Mouse (Mus musculus) adrenal gland, postnatal 36 days (tissue): ENCODE measurements around the gene Ninj1. TPM values are rescaled to one million over a fixed set of nuclear protein-coding genes. Genes with fewer than 3 reads are reported as not detected.

Experiments used
- DNase-seq, 2 experiments: peaks; one replicate each; pipeline ENCODE4 v3.0.0; 2021; ENCODE audit warnings: mixed read lengths in 1 of 2
- total RNA-seq, 2 experiments: library from RNA; stranded (reverse); gene quantifications; 2 replicates each; pipeline ENCODE4 v1.2.3; 2021

Ninj1 gene
- total RNA-seq, 2 experiments from 2014 or later, result 51.1 to 61.4 TPM

DNA sequence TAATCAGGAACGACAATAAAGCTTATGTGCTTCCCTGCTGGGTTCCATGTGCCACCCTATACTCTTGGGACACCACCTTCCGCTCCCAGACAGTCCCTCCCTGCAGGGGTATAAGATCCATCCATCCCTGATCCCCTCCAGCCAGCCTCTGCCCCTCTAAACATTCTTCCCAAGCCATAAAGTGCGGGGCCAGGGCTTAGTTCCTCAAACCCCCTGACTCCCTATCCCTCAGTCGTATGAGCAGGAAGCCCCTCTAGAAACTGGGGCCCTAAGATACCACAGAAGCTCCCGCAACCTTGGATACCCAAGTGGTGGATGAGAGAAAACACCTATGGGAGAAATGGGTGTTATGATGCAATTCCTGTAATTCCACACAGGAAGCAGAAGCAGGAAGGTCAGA is 8.9 kb downstream of the Ninj1 start:
- DNase-seq, result no peak

DNA sequence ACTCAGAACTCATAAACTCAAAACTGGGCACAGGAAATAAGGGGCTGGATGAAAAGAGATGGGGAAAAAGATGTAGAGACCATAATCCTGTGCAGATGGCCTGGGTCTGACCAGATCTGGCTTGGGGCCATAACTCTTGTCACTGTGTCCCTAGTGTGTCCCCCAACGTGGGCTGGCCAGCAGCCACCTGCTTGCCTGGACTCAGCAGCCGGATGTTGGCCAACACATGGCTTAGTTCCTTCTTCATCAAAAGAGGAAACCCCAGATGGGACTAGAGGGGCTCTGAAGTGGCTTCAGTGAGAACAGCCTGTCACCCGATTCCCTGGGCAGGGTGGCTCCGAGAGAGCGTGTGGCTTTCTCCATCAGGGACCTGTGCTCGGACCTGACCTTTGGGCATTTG is 9.5 kb downstream of the Ninj1 start:
- DNase-seq, result no peak

DNA sequence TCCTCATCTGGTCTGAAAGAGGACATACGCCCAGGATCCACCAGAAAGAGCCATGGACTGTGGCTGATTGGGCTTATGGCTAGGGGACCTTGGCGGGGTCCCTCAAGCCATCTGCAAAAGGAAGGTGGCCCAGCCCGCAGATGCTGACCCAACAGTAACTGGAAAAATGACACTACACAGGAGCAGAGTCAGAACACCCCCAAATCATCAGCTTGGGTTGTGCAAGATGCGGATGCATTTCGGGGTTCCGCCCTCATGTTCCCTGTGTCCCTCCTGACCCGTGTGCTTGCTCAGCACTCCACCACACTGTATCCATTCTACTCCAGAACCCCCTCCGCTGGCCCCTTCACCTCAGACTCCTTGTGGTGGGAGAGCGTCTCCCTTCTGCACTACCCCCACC is 11.4 kb downstream of the Ninj1 start:
- no peak for DNase-seq

- DNase-seq, result no peak
These were observed 12.6 kb downstream of the Ninj1 start for GRCm38 (mm10) chr13:49199891-49200290.

DNA sequence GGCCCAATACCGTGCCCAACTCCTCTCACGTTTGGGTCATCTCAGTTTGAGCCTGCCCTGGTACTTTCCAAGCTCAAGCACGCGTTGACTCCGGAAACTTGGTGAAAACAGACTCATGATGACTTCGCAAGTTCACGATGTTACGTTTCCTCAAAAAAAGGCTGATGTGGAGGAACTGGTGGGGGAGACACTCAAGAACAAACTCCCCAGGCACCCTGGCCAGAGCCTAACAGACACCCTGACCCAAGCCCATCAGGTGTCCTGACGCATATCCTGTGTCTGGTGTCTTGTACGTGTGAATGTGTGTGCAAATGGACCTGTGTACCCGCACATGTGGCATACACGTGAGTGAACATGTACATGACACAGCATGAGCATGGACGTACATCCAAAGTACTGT is 13.4 kb downstream of the Ninj1 start:
- no peak for DNase-seq

DNA sequence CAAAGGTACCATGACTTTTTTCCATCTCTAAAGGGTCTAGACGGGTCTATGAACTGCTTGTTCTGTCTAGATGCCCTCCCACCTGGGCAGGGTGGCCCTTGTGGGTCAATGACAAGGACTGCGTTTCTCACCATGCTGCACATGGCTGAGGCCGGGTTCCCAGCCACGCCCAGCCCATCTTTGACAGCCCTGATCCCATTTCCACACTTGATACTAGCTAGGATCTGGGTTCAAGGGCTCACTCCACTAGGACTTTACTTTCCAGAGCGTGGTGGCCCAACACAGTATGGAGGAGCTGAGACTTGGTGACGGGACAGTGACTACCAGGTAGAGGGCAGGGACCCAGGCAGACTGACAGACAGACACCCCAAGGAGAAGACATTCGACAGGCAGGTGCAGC is 15.3 kb downstream of the Ninj1 start:
- no peak for DNase-seq

DNA sequence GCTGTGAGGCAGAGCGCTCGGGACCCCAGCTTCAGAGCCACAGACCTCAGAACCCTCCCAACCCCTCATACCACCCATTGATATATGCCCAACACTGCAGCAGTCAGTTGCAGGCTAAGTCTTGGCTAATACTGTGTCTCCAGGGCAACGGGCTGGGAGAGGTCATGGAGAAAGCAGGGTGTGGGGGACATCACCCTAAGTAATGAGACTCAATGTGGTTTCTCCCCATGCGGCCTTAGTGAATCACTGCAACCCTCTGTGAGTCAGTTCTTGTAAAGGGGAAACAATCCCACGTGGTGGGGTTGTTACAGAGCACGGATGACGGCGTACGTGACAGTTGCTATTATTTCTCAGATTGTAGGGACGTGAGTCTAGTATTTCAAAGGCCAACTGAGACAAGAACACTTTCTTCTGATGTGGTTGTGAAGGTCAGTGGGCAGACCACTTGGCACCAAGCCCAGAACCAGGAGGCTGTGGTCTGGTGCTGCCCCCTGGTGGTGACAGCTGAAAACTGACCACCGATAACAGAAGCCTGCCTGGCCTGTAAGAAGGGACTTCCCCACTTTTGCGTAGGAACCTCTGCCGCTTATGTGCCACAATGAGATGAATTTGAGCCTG is 18.2 kb downstream of the Ninj1 start:
- peak; percentile 92 for DNase-seq

DNA sequence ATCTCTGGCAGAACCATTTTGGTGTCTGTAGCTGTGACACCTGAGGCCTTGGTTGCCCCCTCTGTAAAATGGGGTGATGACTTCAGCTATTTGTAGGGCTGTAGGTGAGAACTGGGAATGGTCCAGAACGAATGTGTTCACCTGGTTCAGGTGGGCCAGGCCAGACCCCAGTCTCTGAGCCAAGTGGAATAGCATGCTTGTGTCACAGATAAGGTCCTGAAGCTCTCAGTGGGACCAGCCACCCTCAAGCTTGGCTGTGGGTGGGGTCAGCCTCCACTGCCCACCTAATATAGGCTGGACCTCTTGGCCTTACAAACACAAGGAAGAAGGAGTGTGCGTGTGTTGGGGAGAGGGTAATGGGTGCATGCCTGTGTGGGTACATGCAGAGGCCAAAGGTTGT is 19.1 kb downstream of the Ninj1 start:
- DNase-seq, result no peak

DNA sequence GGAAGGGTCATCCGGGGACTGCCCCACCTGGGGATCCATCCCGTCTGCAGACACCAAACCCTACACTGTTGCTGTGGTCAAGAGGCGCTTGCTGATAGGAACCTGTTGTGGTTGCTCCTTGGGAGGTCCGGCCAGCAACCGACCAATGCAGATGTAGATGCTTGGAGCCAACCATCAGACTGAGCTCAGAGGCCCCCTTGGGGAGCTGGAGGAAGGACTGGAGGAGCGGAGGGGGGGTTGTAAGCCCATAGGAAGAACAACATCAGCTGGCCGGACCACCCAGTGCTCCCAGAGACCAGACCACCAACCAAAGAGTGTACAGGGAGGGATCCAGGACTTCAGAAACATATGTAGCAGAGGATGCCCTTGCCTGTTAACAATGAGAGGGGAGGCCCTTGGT is 22.0 kb downstream of the Ninj1 start:
- DNase-seq, result no peak

DNA sequence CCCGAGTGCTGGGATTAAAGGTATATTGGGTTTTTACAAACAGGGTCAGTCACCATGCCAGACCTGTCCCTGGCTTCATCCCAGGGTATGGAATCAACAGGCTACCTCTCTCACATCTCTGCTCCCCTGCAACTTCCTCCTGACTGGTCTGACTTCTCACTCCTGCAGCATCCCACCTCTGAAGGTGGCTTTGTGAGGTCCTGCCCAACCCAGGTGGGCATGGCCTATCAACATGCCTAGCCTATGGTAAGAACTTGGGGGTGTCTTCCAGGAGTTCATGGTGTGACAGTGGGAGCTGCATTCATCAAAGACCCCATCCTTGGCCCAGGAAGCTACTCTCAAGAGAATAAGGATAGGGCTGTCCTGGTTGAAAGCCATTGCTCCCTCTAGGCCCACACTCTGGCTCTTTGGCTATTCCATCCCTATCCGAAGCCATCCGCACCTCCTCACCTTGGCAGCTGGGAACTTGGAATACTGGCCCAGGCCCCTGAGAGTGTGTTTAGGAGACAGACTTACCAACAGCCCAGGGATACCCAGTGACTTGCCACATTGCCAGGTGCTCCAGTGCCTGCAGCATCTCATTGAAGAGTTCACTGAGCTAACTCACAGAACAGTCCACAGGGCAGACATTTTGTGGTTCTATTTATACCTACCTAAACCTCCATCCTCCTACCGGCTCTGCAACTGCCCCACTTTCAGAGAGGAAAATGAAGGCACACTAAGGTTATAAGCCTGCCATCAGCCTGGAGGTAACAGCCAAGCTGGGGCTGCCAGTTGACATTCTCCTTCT is 25.6 kb downstream of the Ninj1 start:
- no peak for DNase-seq

DNA sequence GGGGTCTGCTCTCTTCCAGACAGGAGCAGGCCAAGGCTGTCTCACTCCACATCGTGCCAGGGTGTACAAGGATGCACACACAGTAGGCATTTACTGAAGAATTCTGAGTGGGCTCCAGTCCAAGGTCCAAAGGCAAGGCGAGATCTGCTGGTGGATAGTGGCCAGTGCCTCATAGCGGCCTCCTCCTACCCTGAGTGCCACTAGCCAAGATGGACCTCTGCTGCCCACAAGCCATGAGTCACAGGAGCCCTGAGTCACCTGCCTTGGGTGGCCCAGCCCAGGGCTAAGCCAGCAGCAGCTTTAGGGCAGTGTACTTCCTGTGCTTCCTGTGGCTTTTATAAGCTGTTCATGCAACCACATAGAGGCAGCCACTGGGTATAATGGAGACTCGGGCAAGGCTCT is 26.2 kb downstream of the Ninj1 start:
- peak; percentile 89 to 91 for DNase-seq

- DNase-seq, result no peak
These were observed 27.2 kb downstream of the Ninj1 start for GRCm38 (mm10) chr13:49214454-49214853.

- DNase-seq, result no peak
These were observed 27.8 kb downstream of the Ninj1 start for GRCm38 (mm10) chr13:49215128-49215503.

DNA sequence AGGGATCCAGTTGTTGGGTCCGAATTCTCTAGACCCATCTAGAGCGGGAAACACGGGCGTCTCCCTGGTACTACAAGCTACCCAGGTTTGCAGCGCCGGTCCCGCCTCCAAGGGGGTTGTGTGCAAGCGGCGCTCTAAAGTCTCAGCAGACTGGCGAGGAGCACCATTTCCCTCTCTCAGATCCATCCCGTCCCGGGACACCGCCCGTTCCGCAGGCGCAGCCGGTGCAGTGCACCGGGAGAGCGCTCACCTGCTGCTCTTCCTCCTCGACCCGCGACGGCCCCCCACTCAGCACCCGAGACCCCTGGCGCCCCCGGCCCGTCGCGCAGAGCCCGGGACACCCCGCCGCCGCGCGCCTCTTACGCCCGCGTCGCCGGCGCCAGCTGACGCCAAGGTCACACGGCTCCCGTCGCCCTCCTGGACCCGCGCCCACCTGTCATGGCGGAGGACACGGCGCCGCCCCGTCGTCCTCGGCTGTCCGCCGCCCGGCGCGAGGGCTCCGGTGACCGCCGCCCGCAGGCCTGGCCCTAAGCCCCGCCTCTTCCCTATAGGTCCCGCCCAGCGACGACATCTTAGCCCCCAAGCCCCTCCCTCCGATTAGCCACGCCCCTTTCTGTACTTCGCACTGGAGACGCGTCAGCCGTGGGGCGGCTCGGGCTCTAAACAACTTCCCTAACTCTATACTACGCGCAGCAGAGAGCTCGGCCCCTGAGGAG is 28.4 kb downstream of the Ninj1 start, which contains the start of gene Card19:
Card19 (minus strand) TSS at position 534 of the 716 bp plus-strand sequence.
- peak; percentile 98 for DNase-seq

DNA sequence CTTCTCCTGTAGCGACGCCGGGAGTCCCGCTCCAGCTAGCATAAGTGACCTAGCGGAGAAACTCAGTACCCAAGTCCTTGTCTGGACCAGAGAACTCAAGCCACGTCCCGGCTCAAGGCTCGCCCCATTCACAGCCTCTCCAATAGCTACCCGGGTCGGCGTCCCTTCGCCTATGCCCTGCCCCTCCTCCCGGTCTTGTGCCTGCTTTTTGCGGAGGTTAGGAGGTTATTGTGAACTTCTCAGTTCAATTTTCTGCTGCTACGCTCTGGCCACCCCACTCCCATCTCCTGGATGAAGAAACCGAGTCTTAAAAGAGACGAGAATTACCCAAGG is 28.9 kb downstream of the Ninj1 start:
- no peak for DNase-seq

GRCm38 (mm10) chr13:49216808-49217561 is 29.7 kb downstream of the Ninj1 start:
- DNase-seq, result no peak

- no peak for DNase-seq
These were observed 31.4 kb downstream of the Ninj1 start for GRCm38 (mm10) chr13:49218651-49219050.

DNA sequence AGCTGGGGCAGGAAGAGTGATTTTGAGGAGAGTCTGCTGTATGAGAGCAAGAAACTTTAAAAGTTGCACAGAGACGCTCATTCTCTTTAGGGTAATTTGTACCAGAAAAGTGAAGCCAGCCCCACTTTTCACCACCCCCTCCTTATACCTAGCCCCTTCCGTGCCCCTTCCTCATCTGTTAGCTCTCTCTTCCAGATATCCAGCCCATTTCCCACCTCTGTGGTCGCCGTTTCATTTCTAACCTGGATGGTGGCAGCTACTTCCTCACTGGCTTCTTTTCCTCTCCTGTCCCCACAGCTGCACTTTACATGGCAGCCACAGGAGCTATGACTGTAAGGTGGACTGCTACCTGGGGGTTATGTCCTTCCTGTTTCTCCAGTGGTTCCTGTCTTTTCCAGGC is 32.1 kb downstream of the Ninj1 start:
- no peak for DNase-seq

DNA sequence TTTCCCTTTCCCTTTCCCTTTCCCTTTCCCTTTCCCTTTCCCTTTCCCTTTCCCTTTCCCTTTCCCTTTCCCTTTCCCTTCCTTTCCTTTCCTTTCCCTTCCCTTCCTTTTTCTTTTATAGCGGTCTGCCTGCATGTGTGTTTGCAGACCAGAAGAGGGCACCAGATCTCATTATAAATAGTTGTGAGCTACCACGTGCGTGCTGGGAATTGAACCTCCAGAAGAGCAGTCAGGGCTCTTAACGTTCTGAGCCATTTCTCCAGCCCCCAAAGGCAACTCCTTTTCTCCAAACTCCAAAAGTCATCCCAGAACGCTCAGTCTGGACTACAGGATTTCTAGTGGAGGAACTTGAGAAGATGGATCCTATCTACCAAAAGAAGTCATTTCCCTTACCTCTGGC is 33.6 kb downstream of the Ninj1 start:
- no peak for DNase-seq

DNA sequence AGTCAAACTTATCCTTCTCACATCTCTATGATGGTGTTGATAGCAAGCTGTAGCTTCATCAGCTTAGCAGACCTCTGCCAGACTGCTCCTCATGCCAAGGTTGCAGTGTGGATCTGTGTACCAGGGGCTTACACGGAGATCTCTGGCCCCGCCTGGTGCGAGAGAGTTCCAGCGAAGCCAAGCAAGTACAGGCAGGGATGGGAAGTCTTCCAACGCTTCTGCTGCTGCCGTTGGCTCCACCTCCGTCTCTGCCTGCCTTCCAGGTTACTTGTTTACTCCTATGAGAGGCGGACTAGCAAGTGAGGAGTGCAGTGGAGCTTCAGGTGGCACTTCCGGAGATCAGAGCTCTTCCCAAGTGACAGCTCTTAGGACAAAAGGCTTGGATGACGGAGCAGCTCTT is 37.0 kb downstream of the Ninj1 start:
- DNase-seq, result no peak

DNA sequence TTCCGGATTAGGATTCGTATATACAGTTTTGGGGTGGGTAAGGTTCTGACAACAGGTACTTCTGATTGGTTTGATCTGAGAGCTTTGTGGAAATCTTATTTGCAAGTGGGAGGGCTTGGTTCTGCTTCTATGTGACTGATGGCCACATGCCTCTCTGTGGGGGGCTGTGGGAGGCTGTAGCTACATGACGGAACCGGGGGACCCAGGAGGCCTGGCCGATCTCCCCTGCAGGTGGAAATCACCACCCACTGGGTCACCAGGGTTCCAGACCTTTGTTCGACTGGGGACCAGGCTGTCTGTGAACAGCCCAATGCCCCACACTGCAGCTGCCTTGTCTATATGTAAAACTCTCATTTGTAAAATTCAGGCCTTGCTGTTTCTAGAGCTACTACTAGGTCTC is 37.4 kb downstream of the Ninj1 start:
- DNase-seq, result no peak

GRCm38 (mm10) chr13:49225159-49225558 is 37.9 kb downstream of the Ninj1 start:
- DNase-seq, result no peak

DNA sequence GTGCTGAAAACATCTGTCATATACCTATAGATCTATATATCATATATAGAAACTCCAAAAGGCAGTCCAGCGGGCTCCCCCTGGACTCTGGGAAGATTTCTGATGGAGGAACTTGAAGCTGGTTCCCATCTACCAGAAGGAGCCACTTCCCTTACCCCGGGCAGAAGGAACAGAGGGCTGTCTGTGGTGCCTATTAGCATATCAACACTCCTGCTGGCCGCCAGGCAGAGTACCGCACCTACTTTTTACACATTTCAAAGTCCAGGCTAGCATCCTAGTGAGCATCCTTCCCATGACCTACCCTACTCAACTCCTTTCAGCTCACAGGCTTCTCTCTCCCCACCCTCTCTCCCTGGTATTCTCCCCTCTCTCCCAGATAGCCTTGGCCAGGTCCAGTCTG is 38.3 kb downstream of the Ninj1 start:
- no peak for DNase-seq
